Comparison of ENCODE assay signal across 14 mouse cellular contexts in genomic region chr11:96332105-96332504, GRCm38 (mm10). TPM values are rescaled to one million over a fixed set of nuclear protein-coding genes. Genes with fewer than 3 reads are reported as not detected.
DNase-seq lines count a peak whose midpoint lies in the region; ATAC-seq and TF ChIP-seq lines count a peak whose summit lies in the region.
"Had no signal": no experiment of that assay in that cellular context is flagged by ENCODE, and none has a peak within 500 bp of the region (broad histone marks: within the 10 kb centered on the region; RNA-seq: fewer than 3 reads in every experiment).

No protein-coding gene starts in this region.

- peak overlapping the region; percentile 40 for H3K4me3 ChIP-seq in heart, embryonic 12.5 days
- H3K4me3 ChIP-seq in lung, embryonic 16.5 days (ENCODE audit: low read length), result peak overlapping the region; percentile 59
- H3K4me3 ChIP-seq in limb, embryonic 10.5 days, result peak overlapping the region; percentile 65
- peak overlapping the region; percentile 53 for H3K4me3 ChIP-seq in stomach, postnatal 0 days (ENCODE audit: low read depth, low read length)
- no peak overlapping the region for H3K4me3 ChIP-seq in forebrain, embryonic 14.5 days (ENCODE audit: low read depth, low read length)
- H3K4me3 ChIP-seq: midbrain, embryonic 13.5 days had no signal

- no peak for TF ChIP-seq CTCF in stomach, postnatal 0 days (IDR thresholded peaks at IDR 0.05; ENCODE audit: low read depth)

- no peak for TF ChIP-seq EP300 in stomach, postnatal 0 days (optimal IDR thresholded peaks at IDR 0.05)

- H3K27me3 ChIP-seq in heart, embryonic 12.5 days (replicated peaks), result peaks cover 100% of the 10 kb centered on the region
- H3K27me3 ChIP-seq in lung, embryonic 16.5 days (ENCODE audit: control insufficient read depth, insufficient read depth, low read depth, low read length), result peaks cover 35% of the 10 kb centered on the region
- H3K27me3 ChIP-seq in limb, embryonic 10.5 days (ENCODE audit: low read depth, poor library complexity, severe bottlenecking), result peaks cover 100% of the 10 kb centered on the region
- no peaks in the 10 kb centered on the region; the same call in 1 of the 2 replicates for H3K27me3 ChIP-seq in stomach, postnatal 0 days (ENCODE audit: control insufficient read depth, insufficient read depth, low read length)
- H3K27me3 ChIP-seq in forebrain, embryonic 14.5 days (replicated peaks; ENCODE audit: control insufficient read depth, insufficient read depth, low read length), result peaks cover 100% of the 10 kb centered on the region
- H3K27me3 ChIP-seq: Patski had no signal

- DNase-seq in heart, postnatal 14 days, result no peak
- no peak for DNase-seq in lung, postnatal 14 days
- DNase-seq in limb, embryonic 10.5 days (ENCODE audit: low spot score), result peak; percentile 55
- no peak for DNase-seq in stomach, postnatal 0 days (ENCODE audit: low spot score)
- DNase-seq in forebrain, embryonic 14.5 days (ENCODE audit: low spot score), result no peak
- no peak for DNase-seq in layer of hippocampus, postnatal 36 days
- DNase-seq: heart, postnatal 36 days had no signal

- no peak overlapping the region for H3K27ac ChIP-seq in heart, embryonic 12.5 days (ENCODE audit: poor library complexity, severe bottlenecking)
- peak overlapping the region; percentile 95 for H3K27ac ChIP-seq in lung, embryonic 16.5 days (ENCODE audit: low read length)
- peak overlapping the region; percentile 95 for H3K27ac ChIP-seq in limb, embryonic 10.5 days
- H3K27ac ChIP-seq in stomach, postnatal 0 days (replicated peaks), result peak overlapping the region; percentile 94
- H3K27ac ChIP-seq in forebrain, embryonic 14.5 days (ENCODE audit: low read depth, low read length), result no peak overlapping the region
- H3K27ac ChIP-seq: midbrain, embryonic 13.5 days had no signal

- 0 out of 2 replicates have a peak, but pooled peaks cover 6% of the 10 kb centered on the region for H3K4me1 ChIP-seq in heart, embryonic 12.5 days (replicated peaks)
- peaks cover 30% of the 10 kb centered on the region for H3K4me1 ChIP-seq in lung, embryonic 16.5 days (replicated peaks; ENCODE audit: control insufficient read depth, insufficient read depth, low read length)
- H3K4me1 ChIP-seq in limb, embryonic 10.5 days, result peaks cover 98% of the 10 kb centered on the region
- H3K4me1 ChIP-seq in stomach, postnatal 0 days (replicated peaks; ENCODE audit: control insufficient read depth, insufficient read depth), result 0 out of 2 replicates have a peak, but pooled peaks cover 9% of the 10 kb centered on the region
- no peaks in the 10 kb centered on the region for H3K4me1 ChIP-seq in forebrain, embryonic 14.5 days (ENCODE audit: control insufficient read depth, insufficient read depth, low read length)

- no peaks in the 10 kb centered on the region for H3K36me3 ChIP-seq in heart, embryonic 12.5 days
- H3K36me3 ChIP-seq in lung, embryonic 16.5 days (ENCODE audit: control insufficient read depth, insufficient read depth, low read length), result no peaks in the 10 kb centered on the region
- no peaks in the 10 kb centered on the region for H3K36me3 ChIP-seq in limb, embryonic 10.5 days
- no peaks in the 10 kb centered on the region for H3K36me3 ChIP-seq in stomach, postnatal 0 days (ENCODE audit: control insufficient read depth, insufficient read depth, low read length)
- no peaks in the 10 kb centered on the region for H3K36me3 ChIP-seq in forebrain, embryonic 14.5 days (ENCODE audit: control insufficient read depth, insufficient read depth, low read length)
- H3K36me3 ChIP-seq: midbrain, embryonic 13.5 days had no signal

- WGBS in heart, embryonic 12.5 days, result 2% methylated on average over 8 of the region's 8 CpGs
- 2% methylated on average over 8 of the region's 8 CpGs for WGBS in lung, embryonic 16.5 days
- WGBS in limb, embryonic 10.5 days, result under 1% methylated on average over 8 of the region's 8 CpGs
- 5% methylated on average over 8 of the region's 8 CpGs for WGBS in stomach, postnatal 0 days
- 1% methylated on average over 8 of the region's 8 CpGs for WGBS in forebrain, embryonic 14.5 days

- H3K4me2 ChIP-seq in heart, embryonic 12.5 days, result peak overlapping the region; percentile 62; the same call in 1 of the 2 replicates
- peak overlapping the region; percentile 65 for H3K4me2 ChIP-seq in lung, embryonic 16.5 days (ENCODE audit: low read depth, low read length)
- peak overlapping the region; percentile 66 for H3K4me2 ChIP-seq in stomach, postnatal 0 days (replicated peaks; ENCODE audit: low read depth)
- no peak overlapping the region for H3K4me2 ChIP-seq in forebrain, embryonic 14.5 days (ENCODE audit: low read length)
- H3K4me2 ChIP-seq: midbrain, embryonic 13.5 days had no signal

- no peak for ATAC-seq in heart, embryonic 12.5 days (ENCODE audit: insufficient number of reproducible peaks, low FRiP score)
- peak; percentile 51 for ATAC-seq in lung, embryonic 16.5 days (ENCODE audit: low read depth)
- no peak for ATAC-seq in stomach, postnatal 0 days (ENCODE audit: low FRiP score, low TSS enrichment)
- ATAC-seq in forebrain, embryonic 14.5 days, result no peak
- ATAC-seq: midbrain, embryonic 13.5 days; Patski had no signal

- intact Hi-C loops in heart, postnatal 14 days (cut with DNase I), result no loop called here

- no peak overlapping the region for H3K9ac ChIP-seq in heart, embryonic 12.5 days
- H3K9ac ChIP-seq in lung, embryonic 16.5 days (ENCODE audit: low read length), result peak overlapping the region; percentile 76
- H3K9ac ChIP-seq in stomach, postnatal 0 days (ENCODE audit: low read length), result peak overlapping the region; percentile 76
- H3K9ac ChIP-seq in forebrain, embryonic 14.5 days (ENCODE audit: low read length), result no peak overlapping the region
- H3K9ac ChIP-seq: midbrain, embryonic 13.5 days had no signal

- H3K9me3 ChIP-seq in heart, embryonic 12.5 days (replicated peaks), result no peaks in the 10 kb centered on the region
- H3K9me3 ChIP-seq in lung, embryonic 16.5 days (ENCODE audit: control insufficient read depth, low read length), result no peaks in the 10 kb centered on the region
- no peaks in the 10 kb centered on the region for H3K9me3 ChIP-seq in limb, embryonic 10.5 days (replicated peaks)
- H3K9me3 ChIP-seq in stomach, postnatal 0 days (ENCODE audit: control insufficient read depth, low read length), result no peaks in the 10 kb centered on the region
- no peaks in the 10 kb centered on the region for H3K9me3 ChIP-seq in forebrain, embryonic 14.5 days (replicated peaks; ENCODE audit: control insufficient read depth, low read length)
- H3K9me3 ChIP-seq: midbrain, embryonic 13.5 days had no signal

RNA-seq across cellular contexts. Expression of gene Hoxb3, which starts 9.0 kb away (rescaled TPM):
- 0.45 and 0.86 TPM in 2 replicates for polyA plus RNA-seq in heart, embryonic 12.5 days (2016; fragmentation: Nextera tagmentation; extraction: Ambion mirVana)
- under 1 TPM; 0.76 to 0.79 TPM for total RNA-seq in heart, postnatal 14 days (2021)
- 2.1 and 2.6 TPM in 2 replicates for polyA plus RNA-seq in lung, embryonic 16.5 days (2015; fragmentation: Nextera tagmentation; extraction: Ambion mirVana)
- polyA plus RNA-seq in limb, embryonic 10.5 days (2016; fragmentation: Nextera tagmentation; extraction: Ambion mirVana), result 0.76 and 1.0 TPM in 2 replicates
- 0.94 and 0.97 TPM in 2 replicates for polyA plus RNA-seq in stomach, postnatal 0 days (2015; fragmentation: Nextera tagmentation; extraction: Ambion mirVana)
- polyA plus RNA-seq in forebrain, embryonic 14.5 days (2014; fragmentation: Nextera tagmentation; extraction: Ambion mirVana), result not detected in 2 replicates
- total RNA-seq in layer of hippocampus, postnatal 36 days (2021), result not detected
- total RNA-seq: left cerebral cortex, postnatal 10 days had no signal
- polyA plus RNA-seq: forebrain, embryonic 11.5 days had no signal

RNA-seq across cellular contexts. Expression of gene Hoxb4, which starts 14.0 kb away (rescaled TPM):
- 0.19 and 0.32 TPM in 2 replicates for polyA plus RNA-seq in heart, embryonic 12.5 days (2016; fragmentation: Nextera tagmentation; extraction: Ambion mirVana)
- 1 to 10 TPM; 1.0 to 1.3 TPM for total RNA-seq in heart, postnatal 14 days (2021)
- 3.4 TPM in 2 replicates for polyA plus RNA-seq in lung, embryonic 16.5 days (2015; fragmentation: Nextera tagmentation; extraction: Ambion mirVana)
- 0.89 and 1.2 TPM in 2 replicates for polyA plus RNA-seq in limb, embryonic 10.5 days (2016; fragmentation: Nextera tagmentation; extraction: Ambion mirVana)
- 1.2 and 1.6 TPM in 2 replicates for polyA plus RNA-seq in stomach, postnatal 0 days (2015; fragmentation: Nextera tagmentation; extraction: Ambion mirVana)
- polyA plus RNA-seq in forebrain, embryonic 14.5 days (2014; fragmentation: Nextera tagmentation; extraction: Ambion mirVana), result not detected in 2 replicates
- total RNA-seq in layer of hippocampus, postnatal 36 days (2021), result not detected
- total RNA-seq: left cerebral cortex, postnatal 10 days had no signal
- polyA plus RNA-seq: forebrain, embryonic 11.5 days; midbrain, embryonic 13.5 days had no signal

RNA-seq across cellular contexts. Expression of gene Hoxb2, which starts 18.2 kb away (rescaled TPM):
- polyA plus RNA-seq in heart, embryonic 12.5 days (2016; fragmentation: Nextera tagmentation; extraction: Ambion mirVana), result 4.0 TPM in 2 replicates
- 1 to 10 TPM in 1 of 2 experiments, under 1 TPM in 1; 0.78 to 1.3 TPM for total RNA-seq in heart, postnatal 14 days (2021)
- 20.1 and 24.0 TPM in 2 replicates for polyA plus RNA-seq in lung, embryonic 16.5 days (2015; fragmentation: Nextera tagmentation; extraction: Ambion mirVana)
- 11.3 and 13.5 TPM in 2 replicates for polyA plus RNA-seq in limb, embryonic 10.5 days (2016; fragmentation: Nextera tagmentation; extraction: Ambion mirVana)
- 12.2 and 13.4 TPM in 2 replicates for polyA plus RNA-seq in stomach, postnatal 0 days (2015; fragmentation: Nextera tagmentation; extraction: Ambion mirVana)
- polyA plus RNA-seq in forebrain, embryonic 14.5 days (2014; fragmentation: Nextera tagmentation; extraction: Ambion mirVana), result not detected in 2 replicates
- not detected for total RNA-seq in layer of hippocampus, postnatal 36 days (2021)
- total RNA-seq: common myeloid progenitor, adult 5-6 weeks; left cerebral cortex, postnatal 10 days had no signal
- polyA plus RNA-seq: forebrain, embryonic 11.5 days had no signal

RNA-seq across cellular contexts. Expression of gene Hoxb5, which starts 29.0 kb away (rescaled TPM):
- polyA plus RNA-seq in heart, embryonic 12.5 days (2016; fragmentation: Nextera tagmentation; extraction: Ambion mirVana), result 0.14 and 1.9 TPM in 2 replicates
- total RNA-seq in heart, postnatal 14 days (2021), result under 1 TPM; 0.19 to 0.22 TPM
- polyA plus RNA-seq in lung, embryonic 16.5 days (2015; fragmentation: Nextera tagmentation; extraction: Ambion mirVana), result 39.2 and 46.6 TPM in 2 replicates
- polyA plus RNA-seq in limb, embryonic 10.5 days (2016; fragmentation: Nextera tagmentation; extraction: Ambion mirVana), result 5.5 and 5.9 TPM in 2 replicates
- polyA plus RNA-seq in stomach, postnatal 0 days (2015; fragmentation: Nextera tagmentation; extraction: Ambion mirVana), result 7.5 and 8.2 TPM in 2 replicates
- polyA plus RNA-seq in forebrain, embryonic 14.5 days (2014; fragmentation: Nextera tagmentation; extraction: Ambion mirVana), result 0.15 TPM in 1 of 2 replicates, not detected in the other
- total RNA-seq in layer of hippocampus, postnatal 36 days (2021), result not detected
- total RNA-seq: common myeloid progenitor, adult 5-6 weeks; left cerebral cortex, postnatal 10 days had no signal
- polyA plus RNA-seq: forebrain, embryonic 11.5 days had no signal

RNA-seq across cellular contexts. Expression of gene Hoxb1, which starts 33.4 kb away (rescaled TPM):
- polyA plus RNA-seq in heart, embryonic 12.5 days (2016; fragmentation: Nextera tagmentation; extraction: Ambion mirVana), result not detected in 2 replicates
- not detected for total RNA-seq in heart, postnatal 14 days (2021)
- 0.18 TPM in 1 of 2 replicates, not detected in the other for polyA plus RNA-seq in lung, embryonic 16.5 days (2015; fragmentation: Nextera tagmentation; extraction: Ambion mirVana)
- 0.78 and 0.83 TPM in 2 replicates for polyA plus RNA-seq in limb, embryonic 10.5 days (2016; fragmentation: Nextera tagmentation; extraction: Ambion mirVana)
- 0.06 TPM in 1 of 2 replicates, not detected in the other for polyA plus RNA-seq in stomach, postnatal 0 days (2015; fragmentation: Nextera tagmentation; extraction: Ambion mirVana)
- polyA plus RNA-seq in forebrain, embryonic 14.5 days (2014; fragmentation: Nextera tagmentation; extraction: Ambion mirVana), result not detected in 2 replicates
- not detected for total RNA-seq in layer of hippocampus, postnatal 36 days (2021)
- total RNA-seq: common myeloid progenitor, adult 5-6 weeks; heart, postnatal 36 days; left cerebral cortex, postnatal 10 days had no signal
- polyA plus RNA-seq: forebrain, embryonic 11.5 days; midbrain, embryonic 13.5 days; Patski had no signal

Comparison
In these comparisons a context has a peak if more than half of its experiments do, and no peak if none do; other contexts are left out.
1. H3K27ac ChIP-seq: peak in lung, embryonic 16.5 days (single experiment), limb, embryonic 10.5 days (single experiment) and stomach, postnatal 0 days (single experiment); none in heart, embryonic 12.5 days (single experiment) and forebrain, embryonic 14.5 days (single experiment).
2. H3K9ac ChIP-seq: peak in lung, embryonic 16.5 days (single experiment) and stomach, postnatal 0 days (single experiment); none in heart, embryonic 12.5 days (single experiment) and forebrain, embryonic 14.5 days (single experiment).